20 mouse cellular contexts compared by ENCODE assay signal in genomic region chr8:115333972-115334371, GRCm38 (mm10).
DNase-seq lines count a peak whose midpoint lies in the region; ATAC-seq and TF ChIP-seq lines count a peak whose summit lies in the region.
"Had no signal": no experiment of that assay in that cellular context is flagged by ENCODE, and none has a peak within 500 bp of the region (broad histone marks: within the 10 kb centered on the region; RNA-seq: fewer than 3 reads in every experiment).

No protein-coding gene starts in this region.

- H3K4me2 ChIP-seq in midbrain, embryonic 15.5 days: no peak overlapping the region
- H3K4me2 ChIP-seq: embryonic facial prominence, embryonic 13.5 days; heart, embryonic 13.5 days; liver, embryonic 11.5 days; lung, embryonic 14.5 days; stomach, embryonic 15.5 days had no signal

- no peak overlapping the region for H3K27ac ChIP-seq in left cerebral cortex, adult 2 months
- no peak overlapping the region for H3K27ac ChIP-seq in midbrain, embryonic 15.5 days
- H3K27ac ChIP-seq: embryonic facial prominence, embryonic 13.5 days; heart, embryonic 13.5 days; hindbrain, embryonic 10.5 days; hindbrain, postnatal 0 days; stomach, embryonic 15.5 days had no signal

- no peak overlapping the region for H3K9ac ChIP-seq in midbrain, embryonic 15.5 days
- H3K9ac ChIP-seq: embryonic facial prominence, embryonic 13.5 days; heart, embryonic 13.5 days; lung, embryonic 14.5 days; stomach, embryonic 15.5 days had no signal

- no peaks in the 10 kb centered on the region for H3K4me1 ChIP-seq in midbrain, embryonic 15.5 days
- H3K4me1 ChIP-seq: embryonic facial prominence, embryonic 13.5 days; hindbrain, embryonic 10.5 days; stomach, embryonic 15.5 days had no signal

- WGBS in midbrain, embryonic 15.5 days: 89% methylated on average over 3 of the region's 3 CpGs

- H3K4me3 ChIP-seq in left cerebral cortex, adult 2 months: no peak overlapping the region
- no peak overlapping the region for H3K4me3 ChIP-seq in midbrain, embryonic 15.5 days
- H3K4me3 ChIP-seq: embryonic facial prominence, embryonic 13.5 days; heart, embryonic 13.5 days; hindbrain, embryonic 10.5 days; stomach, embryonic 15.5 days had no signal

- intact Hi-C loops in left cerebral cortex, adult 2 months (cut with DNase I): loop anchor here (10.0 kb wide), 1 partner anchor 239 kb away; no protein-coding TSS in a partner anchor
- intact Hi-C loops in left cerebral cortex, postnatal 36 days (cut with DNase I): loop anchor here (5.0 kb wide), 1 partner anchor 177 kb away; no protein-coding TSS in a partner anchor

- H3K36me3 ChIP-seq in midbrain, embryonic 15.5 days (replicated peaks): no peaks in the 10 kb centered on the region
- H3K36me3 ChIP-seq: embryonic facial prominence, embryonic 13.5 days; heart, embryonic 13.5 days; hindbrain, embryonic 10.5 days; stomach, embryonic 15.5 days had no signal

- no peak for TF ChIP-seq CTCF in left cerebral cortex, adult 2 months (IDR thresholded peaks at IDR 0.05)

- DNase-seq in cerebellum, adult 8-10 months: peak; percentile 20
- no peak for DNase-seq in cerebellum, postnatal 10 days
- DNase-seq in left cerebral cortex, adult 18-20 months (ENCODE audit: low spot score in 2 of 2): peak; percentile 11 to 33
- DNase-seq in left cerebral cortex, adult 2 months (ENCODE audit: extremely low spot score in 1 of 2, low spot score in 2 of 2): no peak
- DNase-seq in Muller cell, postnatal 12 days (ENCODE audit: inconsistent ontology term): peak; percentile 77
- peak; percentile 14 to 15 for DNase-seq in left cerebral cortex, postnatal 36 days (ENCODE audit: low spot score in 2 of 2)
- DNase-seq: adrenal gland, adult 2 months; lung, embryonic 14.5 days; lung, postnatal 36 days; retina, postnatal 1 day; thymus, adult 2 months had no signal

- ATAC-seq in midbrain, embryonic 15.5 days (replicated peaks): no peak
- ATAC-seq: forebrain, embryonic 16.5 days; hindbrain, postnatal 0 days; intestine, postnatal 0 days had no signal

- H3K9me3 ChIP-seq in midbrain, embryonic 15.5 days: no peaks in the 10 kb centered on the region
- H3K9me3 ChIP-seq: embryonic facial prominence, embryonic 13.5 days; heart, embryonic 13.5 days; hindbrain, embryonic 10.5 days; stomach, embryonic 15.5 days had no signal

- no peaks in the 10 kb centered on the region for H3K27me3 ChIP-seq in midbrain, embryonic 15.5 days (replicated peaks)
- H3K27me3 ChIP-seq: embryonic facial prominence, embryonic 13.5 days; heart, embryonic 13.5 days; stomach, embryonic 15.5 days had no signal

Comparison
In these comparisons a context has a peak if more than half of its experiments do, and no peak if none do; other contexts are left out.
1. DNase-seq: peak in cerebellum, adult 8-10 months (single experiment), left cerebral cortex, adult 18-20 months (2 of 2), Muller cell, postnatal 12 days (single experiment) and left cerebral cortex, postnatal 36 days (2 of 2); none in cerebellum, postnatal 10 days (0 of 2) and left cerebral cortex, adult 2 months (0 of 2).